Mouse (Mus musculus): ENCODE measurements around the gene Tor4a.

Tor4a gene

DNA sequence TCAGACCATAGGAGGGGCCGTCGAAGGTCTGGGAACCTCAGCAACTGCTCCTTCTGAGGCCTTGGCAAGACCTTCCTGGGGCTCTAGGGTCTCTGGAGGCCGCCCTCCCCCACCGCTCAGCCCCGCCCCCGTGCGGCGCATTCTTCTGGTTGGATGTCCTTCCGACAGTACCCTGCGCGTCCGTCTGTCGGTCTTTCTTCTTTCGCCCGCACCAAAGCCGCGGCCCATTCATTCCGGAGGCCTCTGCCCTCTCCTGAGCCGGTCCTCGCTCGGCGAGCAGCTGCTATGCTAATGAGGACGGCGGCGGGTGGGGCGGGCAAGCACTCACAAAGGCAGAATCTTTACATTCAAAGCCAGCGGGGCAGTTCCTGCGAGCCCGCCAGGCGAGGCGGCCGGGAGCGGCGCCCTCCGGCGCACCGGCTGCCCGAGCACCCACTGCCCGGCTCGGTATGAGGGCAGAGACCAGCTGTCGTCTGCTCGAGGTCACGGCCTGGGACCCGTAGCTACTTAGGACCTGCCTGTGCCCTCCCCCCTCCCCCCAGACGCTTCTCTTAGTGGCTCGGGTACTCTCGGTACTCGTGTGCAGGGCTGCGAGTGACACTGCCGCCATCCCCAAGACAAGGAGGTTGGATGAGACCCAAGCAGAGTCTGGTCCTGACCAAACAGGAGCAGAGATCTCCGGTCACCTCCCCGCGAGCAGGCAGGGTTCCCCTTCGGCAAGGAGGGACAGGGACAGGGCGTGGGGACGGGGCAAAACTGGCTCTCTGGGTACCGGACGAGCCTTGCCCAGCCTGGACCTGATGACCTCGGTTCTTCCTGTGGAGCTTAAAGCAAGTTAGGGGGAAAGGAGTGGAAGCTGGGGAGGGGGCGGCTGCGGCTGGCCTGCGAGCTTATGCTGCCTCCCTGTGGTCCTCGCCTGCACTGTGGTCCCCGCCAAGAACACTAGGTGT, 10.8 kb downstream of the Tor4a start:
- peak; percentile 78 to 86 for DNase-seq

DNA sequence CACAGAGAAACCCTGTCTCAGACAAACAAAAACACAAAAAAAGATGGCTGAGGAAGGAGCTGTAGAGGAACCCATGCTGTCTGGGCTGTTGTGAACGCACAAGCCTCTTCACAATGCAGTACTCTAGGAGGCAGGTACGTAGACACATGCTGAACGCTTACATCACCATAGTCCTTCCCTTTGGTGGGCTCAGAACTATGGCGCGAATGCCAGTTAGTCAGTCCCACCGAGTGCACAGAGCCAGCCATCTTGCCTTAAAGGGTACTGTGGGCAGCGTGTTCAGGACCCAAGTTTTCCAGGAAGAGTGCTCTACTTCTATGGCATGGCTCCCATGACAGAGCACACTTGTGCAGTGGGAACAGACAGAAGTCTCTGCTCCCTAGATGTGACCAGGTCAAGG, 12.2 kb downstream of the Tor4a start:
- no peak for DNase-seq

DNA sequence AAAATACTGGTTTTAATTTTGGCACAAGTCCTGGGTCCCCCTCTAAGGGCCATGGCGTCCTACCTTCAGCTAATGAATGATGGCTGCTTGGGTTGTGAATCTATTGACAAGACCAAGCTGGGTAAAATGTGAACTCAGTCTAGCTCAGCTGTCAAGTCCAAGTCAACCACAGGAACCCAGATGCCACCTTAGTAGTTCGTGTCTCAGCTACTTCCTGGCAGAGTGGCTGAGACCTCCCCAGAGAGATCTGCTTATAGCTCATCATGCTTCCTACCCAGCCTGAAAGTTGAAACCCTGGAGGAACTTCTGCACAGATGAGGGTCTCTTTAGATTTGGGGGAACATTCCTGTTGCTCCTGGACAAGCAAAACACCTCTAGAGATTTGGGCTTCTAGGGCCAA, 13.3 kb downstream of the Tor4a start:
- no peak for DNase-seq

DNA sequence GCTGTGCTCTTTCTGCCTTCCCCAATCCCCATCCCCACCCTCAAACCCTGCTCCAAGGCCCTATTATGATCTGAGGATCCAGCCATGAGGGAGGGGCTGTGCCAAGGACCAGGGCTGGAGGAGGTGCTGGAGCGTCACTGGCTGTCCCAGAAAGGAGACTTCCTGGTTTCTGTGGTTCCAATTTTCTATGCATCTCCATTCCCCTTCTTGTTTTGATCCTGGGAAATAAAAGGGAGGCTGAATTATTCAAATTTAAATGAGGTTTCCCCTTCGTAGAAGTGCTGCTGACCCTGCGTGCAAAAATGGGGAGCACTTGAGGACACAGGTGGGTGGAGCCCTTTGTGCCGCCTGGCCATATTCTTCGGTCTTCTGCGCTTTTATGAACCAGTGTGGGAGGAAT, 14.0 kb downstream of the Tor4a start:
- DNase-seq = no peak

DNA sequence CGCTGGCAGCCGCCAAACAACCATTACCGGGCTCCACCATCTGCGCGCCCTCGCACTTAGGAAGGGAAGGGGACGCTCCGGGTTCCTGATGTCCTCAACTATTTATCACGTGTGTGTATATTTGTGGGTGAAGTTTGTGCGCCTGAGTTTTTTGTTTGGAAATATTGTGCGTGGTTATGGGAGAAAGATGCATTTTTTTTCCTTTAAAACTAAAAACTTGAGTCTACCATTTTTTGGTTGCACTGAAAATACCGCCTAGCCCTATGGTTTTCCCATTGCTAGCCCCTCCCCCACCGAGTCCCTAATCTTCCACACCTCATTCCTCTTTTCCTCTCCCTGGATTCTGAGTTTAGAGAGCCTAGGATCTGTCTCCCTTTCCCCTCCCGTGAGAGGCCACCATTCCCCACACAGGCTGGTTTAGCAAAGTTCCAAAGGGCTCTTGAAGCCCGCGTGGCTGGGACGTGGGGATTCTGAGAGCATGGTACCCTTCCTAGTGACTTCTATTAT, 14.7 kb downstream of the Tor4a start:
- peak in 1 of 2 experiments; percentile 48 for DNase-seq

DNA sequence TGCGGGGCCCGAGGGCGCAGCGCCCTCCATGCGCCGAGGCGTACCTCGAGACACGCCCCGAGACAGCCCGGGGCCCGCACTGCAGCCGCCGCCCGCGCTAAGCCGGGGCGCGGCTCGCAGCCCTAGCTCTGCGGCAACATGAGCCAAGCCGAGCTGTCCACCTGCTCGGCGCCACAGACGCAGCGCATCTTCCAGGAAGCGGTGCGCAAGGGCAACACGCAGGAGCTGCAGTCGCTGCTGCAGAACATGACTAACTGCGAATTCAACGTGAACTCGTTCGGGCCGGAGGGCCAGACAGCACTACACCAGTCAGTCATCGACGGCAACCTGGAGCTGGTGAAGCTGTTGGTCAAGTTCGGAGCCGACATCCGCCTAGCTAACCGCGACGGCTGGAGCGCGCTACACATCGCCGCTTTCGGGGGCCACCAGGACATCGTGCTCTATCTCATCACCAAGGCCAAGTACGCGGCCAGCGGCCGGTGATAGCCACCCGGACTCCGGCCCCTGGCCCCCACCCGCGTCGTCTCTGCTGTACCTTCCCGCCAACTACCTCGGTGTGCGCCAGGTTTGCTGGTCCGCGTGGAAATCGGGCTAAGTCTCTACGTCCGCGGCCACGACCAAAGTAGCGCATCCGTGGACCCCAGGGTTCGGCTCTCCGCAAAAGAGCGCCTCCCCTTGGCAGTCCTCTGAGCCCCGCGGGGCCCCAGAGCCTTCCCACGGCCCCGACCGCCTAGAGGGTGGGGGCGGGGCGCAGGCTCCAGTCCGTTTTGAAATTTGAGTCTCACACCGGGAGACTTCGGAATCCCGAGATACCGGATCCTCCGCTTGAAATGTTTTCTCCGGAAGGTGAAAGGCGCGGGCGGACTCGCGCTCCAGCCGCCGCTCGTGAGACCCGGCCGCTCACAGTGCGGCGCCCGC, 15.5 kb downstream of the Tor4a start:
- peak; percentile 66 to 75 for DNase-seq

DNA sequence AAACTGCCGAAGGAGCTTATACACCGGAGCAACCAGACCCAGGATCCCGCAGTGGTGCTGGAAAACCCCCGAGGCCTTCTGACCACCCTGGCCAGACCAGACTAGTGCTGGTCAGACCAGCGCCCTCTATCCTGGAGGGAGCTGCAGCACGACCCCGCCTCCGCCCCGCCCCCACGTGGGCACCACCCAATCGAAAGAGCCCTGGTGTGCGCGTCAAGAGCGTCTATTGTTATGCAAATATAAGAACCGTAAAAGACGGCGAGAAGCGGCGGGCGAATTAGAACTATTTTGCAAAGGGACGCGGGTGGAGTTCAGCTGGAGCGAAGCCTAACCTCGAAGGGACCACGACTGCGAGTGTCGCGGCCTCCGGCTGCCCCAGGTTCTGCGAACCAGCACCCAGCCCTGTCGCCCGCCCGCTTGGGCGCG, 16.2 kb downstream of the Tor4a start, which contains the start of gene Nrarp:
TSS of gene Nrarp (plus strand) at position 281 of the 426 bp plus-strand sequence.
- peak; percentile 95 to 97 for DNase-seq

DNA sequence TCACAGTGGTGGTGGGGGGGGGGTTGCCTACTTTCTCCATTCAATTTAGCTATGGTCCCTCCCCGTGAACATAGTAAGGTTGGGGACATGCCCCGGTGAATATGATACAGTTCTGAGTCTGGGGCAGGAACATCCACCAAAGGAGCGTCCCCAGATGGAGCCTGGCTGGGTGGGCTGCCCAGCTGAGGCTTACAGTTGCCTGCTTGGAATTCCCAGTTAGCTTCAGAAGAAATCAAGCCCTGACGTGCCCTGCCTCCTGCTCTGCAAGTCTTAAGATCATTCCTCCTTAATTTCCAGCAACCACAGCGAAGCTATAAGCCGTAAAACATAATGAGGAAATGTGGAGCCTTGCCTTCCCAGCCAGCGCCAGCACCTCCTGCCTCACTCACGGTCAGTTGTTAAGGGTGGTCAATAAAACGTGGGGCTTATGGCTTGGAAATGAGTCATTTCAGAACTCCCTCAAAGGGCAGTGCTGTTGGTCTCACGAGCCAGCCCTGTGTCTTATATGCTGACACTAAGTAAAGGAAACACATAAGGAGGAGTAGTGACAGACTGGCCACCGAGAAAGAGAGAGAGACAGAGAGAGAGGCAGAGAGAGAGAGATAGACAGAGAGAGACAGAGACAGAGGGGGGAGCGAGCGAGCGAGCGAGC, 17.0 kb downstream of the Tor4a start:
- DNase-seq = peak in 1 of 2 experiments; percentile 7

DNA sequence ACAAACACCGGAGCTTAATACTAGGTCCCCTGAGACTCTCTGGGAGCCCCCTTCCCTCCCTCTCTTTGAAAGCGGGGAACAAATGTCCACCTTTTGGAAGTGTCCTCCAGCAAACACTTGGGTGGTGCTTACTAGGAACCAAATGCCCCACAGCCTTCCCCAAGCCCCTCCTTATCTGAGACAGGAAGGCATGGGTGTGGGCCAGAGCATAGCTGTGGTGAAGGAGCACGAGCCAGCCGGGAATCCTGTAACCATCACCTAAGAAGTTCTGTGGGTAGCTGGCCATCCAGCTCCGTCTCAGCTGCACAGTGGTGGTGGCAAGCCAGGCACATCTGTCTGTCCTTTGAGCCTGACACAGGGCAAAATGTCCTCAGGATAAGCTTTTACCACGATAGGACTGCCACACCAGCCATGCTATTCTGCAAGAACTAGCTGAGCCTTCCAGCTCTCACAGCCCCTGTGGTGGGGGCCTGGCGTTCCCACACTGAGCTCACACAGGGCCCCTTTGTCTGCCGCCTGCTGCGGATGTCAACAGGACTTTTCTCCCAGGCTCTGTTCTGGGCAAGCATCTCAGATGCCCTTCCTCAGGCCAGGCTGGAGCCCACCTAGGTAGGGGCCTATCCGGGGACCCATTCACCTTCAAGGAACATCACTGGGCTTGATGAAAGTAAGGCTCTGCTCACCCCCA, 18.3 kb downstream of the Tor4a start:
- peak; percentile 13 to 42 for DNase-seq

DNA sequence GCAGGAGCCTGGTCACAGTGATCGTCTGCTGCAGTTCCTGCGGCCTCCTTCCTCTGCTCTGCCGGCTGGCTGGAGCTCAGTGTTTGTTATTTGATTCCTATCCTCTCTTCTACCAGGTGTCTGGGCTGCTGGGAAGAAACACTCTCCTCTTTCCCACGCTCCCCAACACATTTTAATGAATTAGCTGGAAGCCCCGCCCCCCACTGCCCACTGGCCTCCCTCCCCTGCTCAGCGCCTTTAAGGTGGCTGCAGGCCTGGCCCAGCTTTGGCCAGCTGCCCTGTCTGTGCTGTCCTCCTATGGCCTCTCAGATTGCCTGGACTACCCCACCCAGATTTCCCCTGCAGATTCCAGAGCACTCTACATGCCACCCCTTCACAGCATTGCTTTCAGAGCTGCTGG, 19.0 kb downstream of the Tor4a start:
- DNase-seq = peak; percentile 87 to 92

DNA sequence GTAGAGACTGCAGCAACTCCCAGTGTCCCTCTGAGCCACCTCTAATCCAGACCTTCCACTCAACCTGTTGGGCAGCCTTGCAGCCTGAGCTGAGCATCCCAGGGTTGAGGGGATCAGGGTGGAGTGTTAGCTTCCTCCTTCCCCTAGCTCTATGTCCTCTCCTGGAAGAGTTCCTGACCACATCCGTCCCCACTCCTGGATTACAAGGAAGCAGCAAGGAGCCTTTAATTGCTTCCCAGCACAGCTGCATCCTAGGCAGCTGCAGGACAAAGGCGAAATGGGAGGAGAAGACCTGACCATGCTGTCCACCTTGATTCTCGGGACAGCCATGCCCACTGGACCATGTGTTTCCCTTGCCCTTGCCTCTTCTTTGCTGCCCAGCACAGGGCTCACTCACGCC, 19.6 kb downstream of the Tor4a start:
- peak; percentile 16 to 41 for DNase-seq

DNA sequence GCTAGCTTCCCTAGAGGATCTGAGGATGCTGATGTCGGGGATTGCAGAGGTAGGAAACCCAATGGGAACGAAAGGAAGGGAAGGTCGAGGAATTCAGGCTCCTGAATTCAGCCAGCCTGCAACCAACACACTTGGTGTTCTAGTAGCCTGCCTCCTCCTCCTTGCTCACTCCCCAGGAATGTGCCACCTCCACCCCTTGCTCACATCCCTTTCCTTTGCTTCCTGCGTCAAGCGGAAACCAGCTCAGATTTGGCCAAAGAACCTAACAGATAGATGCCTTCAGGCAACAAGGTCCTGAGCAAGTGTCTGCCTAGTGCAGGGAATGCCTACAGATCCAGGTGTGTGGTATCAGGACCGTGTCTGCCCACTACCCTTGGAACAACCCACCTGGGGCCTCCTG, 20.1 kb downstream of the Tor4a start:
- peak; percentile 5 to 39 for DNase-seq

DNA sequence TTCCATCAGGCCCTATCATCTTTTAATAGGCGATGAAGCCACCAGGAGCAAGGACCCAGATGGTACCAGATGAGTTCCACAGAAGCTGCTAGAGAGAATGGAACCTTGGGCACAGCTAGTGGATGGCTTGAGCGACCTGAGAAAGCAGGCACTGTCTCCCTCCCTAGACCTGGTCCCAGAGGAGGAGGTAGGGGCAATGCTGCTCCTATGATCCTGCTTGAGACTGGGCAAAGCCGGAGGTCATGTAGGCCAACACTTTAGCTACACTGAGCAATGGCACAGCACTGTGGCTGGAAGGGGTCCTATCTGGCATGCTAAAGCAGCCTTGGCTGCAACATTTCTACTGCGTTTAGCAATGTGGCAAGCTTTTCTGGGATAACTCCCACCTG, 21.0 kb downstream of the Tor4a start:
- DNase-seq = no peak

DNA sequence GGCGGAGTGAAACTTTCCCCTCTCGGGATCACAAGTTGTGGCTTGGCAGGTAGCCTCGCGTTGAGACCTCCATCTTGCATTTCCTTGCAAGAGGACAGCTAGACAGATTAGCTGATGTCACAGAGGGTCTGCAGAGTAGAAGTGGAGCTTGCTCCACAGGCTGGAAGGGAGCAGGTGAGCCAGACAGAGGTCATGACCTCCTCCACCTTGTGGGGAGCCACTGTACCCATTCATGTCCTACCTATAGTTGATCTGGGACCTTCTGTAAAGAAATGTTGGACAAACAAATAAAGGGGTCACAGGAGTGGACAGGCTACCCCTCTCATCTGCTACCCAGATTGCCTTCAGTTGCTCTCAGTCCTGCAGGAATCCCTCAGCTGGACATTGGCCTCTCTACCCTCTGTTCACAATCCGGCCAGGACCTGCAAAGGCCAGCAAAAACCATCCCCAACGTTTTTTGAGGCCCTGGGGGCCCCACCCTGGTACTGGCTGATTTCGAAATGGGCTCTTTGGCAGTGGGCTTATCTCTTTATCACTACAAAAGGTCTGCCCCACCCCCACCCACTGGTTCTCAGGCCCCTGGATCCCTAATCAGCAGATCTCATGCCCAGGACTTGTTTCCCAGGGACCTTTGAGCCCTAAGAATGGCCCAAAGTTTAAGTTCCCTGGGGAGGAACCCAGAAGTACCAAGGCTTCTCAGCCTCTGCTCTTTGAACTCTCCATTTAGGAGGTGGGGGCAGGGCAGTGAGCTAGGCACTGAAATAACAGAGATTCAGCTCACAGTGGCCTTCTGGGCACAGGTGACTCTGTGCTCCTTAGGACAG, 21.6 kb downstream of the Tor4a start:
- DNase-seq = peak in 1 of 2 experiments; percentile 67

DNA sequence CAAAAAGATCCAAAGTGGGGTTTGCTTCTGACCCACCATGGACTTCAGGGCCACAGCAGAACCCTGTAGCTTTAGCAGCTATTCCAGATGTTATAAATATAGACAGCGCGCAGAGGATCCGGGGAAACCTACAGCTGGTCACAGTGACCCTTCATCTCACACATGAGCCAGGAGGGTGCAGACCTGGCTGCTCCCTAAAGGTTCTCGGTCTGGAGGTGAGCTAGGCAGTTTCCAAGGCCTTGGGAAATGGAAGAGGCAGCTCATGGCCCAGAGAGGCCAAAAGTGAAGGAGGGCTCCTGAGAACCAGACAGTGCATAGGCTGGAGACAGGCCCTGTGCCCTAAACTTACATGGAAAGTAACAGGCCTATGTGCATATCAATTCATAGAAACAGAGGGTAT, 22.9 kb downstream of the Tor4a start:
- DNase-seq = no peak

DNA sequence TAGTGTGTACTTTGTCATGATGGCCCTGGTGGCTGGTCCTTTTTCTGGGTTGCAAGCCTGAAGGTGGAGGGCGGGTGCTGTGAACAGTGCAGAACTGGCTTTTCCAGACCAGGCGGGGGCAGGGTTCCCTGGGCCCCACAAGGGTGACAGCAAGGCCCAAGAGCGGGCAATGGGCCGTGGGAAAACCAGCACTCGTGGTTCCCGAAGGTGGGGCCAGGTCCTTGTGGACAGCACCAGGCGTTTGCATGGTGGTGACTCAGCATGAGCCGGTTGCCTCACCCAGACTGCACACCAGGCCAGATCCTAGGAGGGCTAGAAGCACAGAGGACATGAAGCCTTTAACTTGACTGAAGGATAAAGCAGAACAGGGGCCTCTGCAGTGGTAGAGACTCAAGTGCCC, 24.1 kb downstream of the Tor4a start:
- DNase-seq = peak in 1 of 2 experiments; percentile 62

DNA sequence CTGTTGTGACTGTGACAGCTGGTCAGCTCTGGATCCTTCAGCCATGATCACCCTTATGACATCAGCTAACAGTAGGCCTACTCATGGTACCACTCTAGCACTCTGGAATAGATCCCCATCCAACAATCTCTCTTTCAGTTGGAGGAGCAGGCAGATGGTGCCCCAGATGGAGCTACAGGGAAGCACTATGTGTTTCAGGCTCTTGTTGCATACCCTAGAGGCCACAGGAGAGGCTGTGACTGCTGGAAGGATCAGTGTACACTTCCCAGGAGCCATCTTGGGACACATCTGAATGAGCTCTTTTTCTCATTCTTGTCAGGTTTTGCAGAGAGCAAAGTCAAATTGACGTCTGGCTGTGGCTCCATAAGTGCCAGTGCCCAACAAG, 24.9 kb downstream of the Tor4a start:
- no peak for DNase-seq

DNA sequence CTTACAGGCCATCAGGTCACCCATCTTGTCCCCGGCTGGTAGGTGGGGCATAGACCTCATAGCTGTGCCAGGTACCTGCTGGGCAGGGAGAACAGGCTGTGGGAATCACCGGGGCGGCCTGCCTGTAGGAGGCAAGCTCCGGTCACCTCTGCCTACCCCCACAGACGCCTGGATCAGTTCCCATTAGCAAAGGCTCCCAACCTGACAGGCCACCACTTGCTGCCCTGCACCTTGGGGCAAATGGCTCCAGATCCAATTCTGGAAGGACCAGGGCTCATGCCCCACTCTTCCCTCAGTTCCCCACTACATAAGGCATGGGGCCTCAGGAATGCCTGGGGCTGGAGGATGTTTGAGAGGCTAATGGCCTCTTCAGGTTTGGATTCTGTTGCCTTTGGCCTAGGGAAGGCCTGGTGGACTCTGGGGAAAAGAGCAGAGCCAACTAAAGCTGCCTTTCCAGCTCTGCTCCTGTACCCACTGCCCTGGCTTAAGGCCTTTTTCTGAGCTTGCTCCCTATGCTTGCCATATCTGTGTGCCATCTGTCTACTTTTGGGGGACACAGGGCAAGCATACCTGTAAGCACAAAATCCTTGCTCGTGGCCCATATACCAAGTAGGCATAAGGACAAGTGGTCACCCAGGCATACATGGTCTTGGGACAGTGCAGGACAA, 25.5 kb downstream of the Tor4a start:
- DNase-seq = no peak

DNA sequence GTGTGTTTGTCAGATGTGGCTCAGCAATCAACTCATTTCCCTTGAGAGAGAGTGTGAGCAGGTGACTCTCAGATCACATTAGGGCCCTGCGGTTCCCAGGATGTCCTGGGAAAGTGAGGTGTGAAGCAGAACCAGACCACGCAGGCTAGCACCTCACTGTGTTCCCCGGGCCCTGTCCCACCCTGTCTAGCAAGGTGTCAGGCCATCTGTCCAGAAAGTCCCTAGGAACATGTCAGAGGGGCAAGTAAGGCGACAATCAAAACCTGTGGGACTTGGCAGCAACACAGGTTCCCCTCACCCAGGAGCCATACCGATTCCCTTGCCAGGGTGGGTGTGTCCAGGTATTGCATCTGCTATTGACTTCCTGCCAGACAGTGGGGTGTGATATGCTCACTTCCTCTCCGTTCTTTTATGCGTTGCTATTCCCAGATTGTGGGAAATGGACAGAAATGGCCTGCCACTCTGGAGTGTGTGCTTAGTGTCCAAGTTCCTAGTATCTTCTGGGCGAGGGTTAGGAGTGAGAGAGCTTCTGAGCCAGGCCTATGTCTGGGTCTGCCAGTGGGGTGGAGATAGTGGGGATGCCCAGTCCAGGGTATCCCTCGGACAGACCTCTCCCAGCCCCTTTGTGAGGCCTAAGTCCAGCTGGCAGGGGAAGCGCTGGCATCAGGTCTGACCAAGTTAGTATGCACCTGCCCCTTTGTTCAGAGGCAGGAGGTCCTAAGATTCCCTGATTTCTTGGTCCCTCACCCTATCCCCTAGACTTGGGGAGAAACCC, 26.2 kb downstream of the Tor4a start:
- no peak for DNase-seq

DNA sequence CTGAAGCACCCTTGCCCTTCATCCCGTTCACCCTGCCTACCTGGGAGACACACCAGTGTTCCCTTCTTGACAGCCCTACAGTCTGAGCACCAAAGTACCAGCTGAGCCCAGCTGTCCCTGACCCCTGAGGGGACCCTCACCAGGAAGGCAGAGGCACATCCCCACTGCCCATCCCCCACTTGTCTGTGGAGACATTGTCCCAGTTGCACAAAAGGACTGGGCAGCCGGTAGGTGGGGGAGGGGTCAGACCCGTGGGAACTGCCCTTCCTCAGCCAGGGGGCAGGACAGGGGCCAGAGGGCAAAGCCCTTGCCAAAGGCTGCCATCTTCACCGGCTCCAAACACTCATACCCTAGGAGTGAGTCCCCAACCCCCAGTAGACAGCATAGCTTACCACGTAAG, 26.9 kb downstream of the Tor4a start:
- peak in 1 of 2 experiments; percentile 43 for DNase-seq

Data from kidney, postnatal 4 days (tissue).